Mouse (Mus musculus) cerebellum, adult 2 months (tissue): Measurements from ENCODE around the gene Spint1. TPM values are rescaled to one million over a fixed set of nuclear protein-coding genes. Genes with fewer than 3 reads are reported as not detected.

Source experiments
- DNase-seq, 2 experiments: peaks; one replicate each; pipeline ENCODE4 v3.0.0; 2021
- H3K27ac ChIP-seq: fragments of 200-500 bp; 2 replicates; pipeline ENCODE4 v1.5.1; 2012; ENCODE audit warnings: low read length, control low read depth, inconsistent platforms; ENCODE audit not compliant: insufficient read depth
- H3K27me3 ChIP-seq: fragments of 200-500 bp; 2 replicates; pipeline ENCODE4 v1.6.1; 2012; ENCODE audit warnings: inconsistent platforms, mild to moderate bottlenecking, low read length, moderate library complexity; ENCODE audit not compliant: control insufficient read depth, insufficient read depth
- H3K4me1 ChIP-seq: fragments of 200-500 bp; 2 replicates; pipeline ENCODE4 v1.6.1; 2011; ENCODE audit warnings: low read length; ENCODE audit not compliant: control insufficient read depth, insufficient read depth
- H3K4me3 ChIP-seq: fragments of 200-500 bp; replicated peaks from 2 replicates; pipeline ENCODE3; 2011; ENCODE audit warnings: mild to moderate bottlenecking, low read depth, low read length, control low read depth; ENCODE audit not compliant: insufficient read depth
- CTCF ChIP-seq: fragments of 200-500 bp; IDR thresholded peaks from 2 replicates; pipeline ENCODE4 v1.5.1; 2011; ENCODE audit warnings: low read depth, mild to moderate bottlenecking, control low read depth, low read length, moderate library complexity, borderline replicate concordance; ENCODE audit not compliant: insufficient read depth
- POLR2A ChIP-seq: fragments of 200-500 bp; IDR thresholded peaks from 2 replicates; pipeline ENCODE4 v1.6.1; 2011; ENCODE audit warnings: low read length, control low read depth, borderline replicate concordance; ENCODE audit not compliant: insufficient read depth
- WGBS: fragments of 180-500 bp; shearing (Covaris S2); methylation state at CpG from one replicate; pipeline ENCODE4 v1.1.7; 2018; 5-methylcytosine and 5-hydroxymethylcytosine counted together
- polyA plus RNA-seq: library from polyadenylated mRNA; depleted of rRNA; stranded (reverse); fragments of >200 nt; gene quantifications from 2 replicates; pipeline ENCODE4 v1.2.3, GENCODE M21; 2012

The Spint1 gene
- polyA plus RNA-seq, 1 experiment = 0.61 TPM

DNA sequence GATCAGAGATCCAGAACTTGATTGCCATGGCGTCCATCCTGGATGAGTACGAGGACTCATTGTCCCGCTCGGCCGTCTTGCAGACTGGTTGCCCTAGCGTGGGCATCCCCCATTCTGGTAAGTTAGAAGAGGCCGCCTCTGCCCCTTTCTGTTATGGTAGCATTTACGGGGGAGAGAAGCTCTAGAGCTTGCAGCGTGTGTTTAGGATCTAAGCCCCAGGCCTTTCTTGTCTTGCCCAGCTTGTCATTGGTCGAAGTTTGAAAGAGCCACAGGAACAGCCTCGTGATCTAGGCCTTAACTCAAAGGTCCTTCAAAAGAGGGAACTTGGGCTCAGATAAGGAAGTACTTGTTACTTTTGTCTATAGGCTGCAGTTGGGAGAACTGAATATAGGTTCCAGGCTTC, 51.9 kb downstream of the Spint1 start:
- H3K27me3 ChIP-seq = no peaks in the 10 kb centered on the region
- peak overlapping the region; percentile 12; the same call in 1 of the 2 replicates for H3K27ac ChIP-seq
- under 1% methylated on average over 11 of the region's 11 CpGs for WGBS
- H3K4me3 ChIP-seq = peak overlapping the region; percentile 67
- TF ChIP-seq POLR2A (no peak), CTCF (no peak)
- no peak for DNase-seq
- H3K4me1 ChIP-seq = peaks cover 23% of the 10 kb centered on the region

DNA sequence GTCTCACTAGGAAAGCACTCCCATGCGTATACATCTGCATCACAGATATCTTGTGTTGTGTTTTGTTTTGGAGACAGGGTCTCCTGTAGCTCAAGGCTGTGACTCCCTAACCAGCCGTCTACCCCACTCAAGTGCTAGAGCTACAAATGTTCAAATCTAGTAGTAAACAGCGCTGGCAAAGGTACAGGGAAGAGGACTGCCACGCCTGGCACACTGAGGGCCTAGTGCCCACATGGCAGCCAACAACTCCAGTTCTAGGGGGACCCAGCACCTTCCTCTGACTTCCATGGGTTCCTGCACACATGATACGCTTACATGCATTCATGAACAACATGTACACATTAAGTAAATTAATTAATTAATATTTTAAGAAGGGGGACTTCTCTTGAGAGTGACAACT, 55.1 kb downstream of the Spint1 start:
- WGBS = 74% methylated on average over 5 of the region's 5 CpGs
- TF ChIP-seq CTCF (no peak), POLR2A (no peak)
- no peaks in the 10 kb centered on the region for H3K27me3 ChIP-seq

DNA sequence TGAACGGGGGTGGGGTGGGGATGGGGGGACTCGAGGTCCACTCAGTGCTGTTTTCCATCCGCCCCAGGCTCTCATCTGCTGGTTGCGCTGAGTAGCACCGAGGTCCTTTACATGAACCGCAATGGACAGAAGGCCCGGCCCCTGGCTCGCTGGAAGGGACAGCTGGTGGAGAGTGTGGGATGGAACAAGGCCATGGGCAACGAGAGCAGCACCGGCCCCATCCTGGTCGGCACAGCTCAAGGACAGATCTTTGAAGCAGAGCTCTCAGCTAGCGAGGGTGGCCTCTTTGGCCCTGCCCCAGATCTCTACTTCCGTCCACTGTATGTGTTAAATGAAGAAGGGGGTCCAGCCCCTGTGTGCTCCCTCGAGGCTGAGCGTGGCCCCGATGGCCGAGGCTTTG, 55.7 kb downstream of the Spint1 start:
- Histone ChIP-seq H3K4me1 (peaks cover 33% of the 10 kb centered on the region), H3K27me3 (no peaks in the 10 kb centered on the region), H3K27ac (peak overlapping the region; percentile 69), H3K4me3 (no peak overlapping the region)
- WGBS = 26% methylated on average over 17 of the region's 17 CpGs
- TF ChIP-seq CTCF (no peak), POLR2A (no peak)
- DNase-seq = peak; percentile 81 to 85

More for the DNA sequence above, 55.1 kb downstream of the Spint1 start:
- Histone ChIP-seq H3K4me1 (peaks cover 38% of the 10 kb centered on the region), H3K27ac (no peak overlapping the region), H3K4me3 (no peak overlapping the region)
- peak in 1 of 2 experiments; percentile 25 for DNase-seq

DNA sequence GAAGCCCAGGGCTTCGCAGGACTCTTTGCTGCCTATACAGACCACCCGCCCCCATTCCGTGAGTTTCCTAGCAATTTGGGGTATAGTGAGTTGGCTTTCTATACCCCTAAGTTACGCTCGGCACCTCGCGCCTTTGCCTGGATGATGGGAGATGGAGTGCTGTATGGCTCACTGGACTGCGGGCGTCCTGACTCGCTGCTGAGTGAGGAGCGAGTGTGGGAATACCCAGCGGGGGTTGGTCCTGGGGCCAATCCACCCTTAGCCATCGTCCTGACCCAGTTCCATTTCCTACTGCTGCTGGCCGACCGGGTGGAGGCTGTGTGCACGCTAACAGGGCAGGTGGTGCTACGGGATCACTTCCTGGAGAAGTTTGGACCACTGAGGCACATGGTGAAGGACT, 56.1 kb downstream of the Spint1 start:
- no peak for DNase-seq
- TF ChIP-seq POLR2A = no peak
- no peak for TF ChIP-seq CTCF
- Histone ChIP-seq H3K4me3 (peak overlapping the region; percentile 2), H3K4me1 (peaks cover 32% of the 10 kb centered on the region), H3K27ac (peak overlapping the region; percentile 69), H3K27me3 (no peaks in the 10 kb centered on the region)
- 43% methylated on average over 17 of the region's 17 CpGs for WGBS

DNA sequence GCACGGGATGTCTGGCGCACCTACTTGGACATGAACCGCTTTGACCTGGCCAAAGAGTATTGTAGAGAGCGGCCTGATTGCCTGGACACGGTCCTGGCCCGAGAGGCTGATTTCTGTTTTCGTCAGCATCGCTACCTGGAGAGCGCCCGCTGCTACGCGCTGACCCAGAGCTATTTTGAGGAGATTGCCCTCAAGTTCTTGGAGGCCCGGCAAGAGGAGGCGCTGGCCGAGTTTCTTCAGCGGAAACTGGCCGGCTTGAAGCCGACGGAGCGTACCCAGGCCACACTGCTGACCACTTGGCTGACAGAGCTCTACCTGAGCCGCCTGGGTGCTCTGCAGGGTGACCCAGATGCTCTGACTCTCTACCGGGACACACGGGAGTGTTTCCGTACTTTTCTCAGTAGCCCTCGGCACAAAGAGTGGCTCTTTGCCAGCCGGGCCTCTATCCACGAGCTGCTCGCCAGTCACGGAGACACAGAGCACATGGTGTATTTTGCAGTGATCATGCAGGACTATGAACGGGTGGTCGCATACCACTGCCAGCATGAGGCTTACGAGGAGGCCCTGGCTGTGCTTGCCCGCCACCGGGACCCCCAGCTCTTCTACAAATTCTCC, 56.7 kb downstream of the Spint1 start:
- peak overlapping the region; percentile 69 for H3K27ac ChIP-seq
- TF ChIP-seq CTCF = no peak
- no peak for TF ChIP-seq POLR2A
- H3K4me3 ChIP-seq = peak overlapping the region; percentile 21
- DNase-seq = peak; percentile 80 to 85
- no peaks in the 10 kb centered on the region for H3K27me3 ChIP-seq
- H3K4me1 ChIP-seq = peaks cover 35% of the 10 kb centered on the region
- 12% methylated on average over 34 of the region's 34 CpGs for WGBS

DNA sequence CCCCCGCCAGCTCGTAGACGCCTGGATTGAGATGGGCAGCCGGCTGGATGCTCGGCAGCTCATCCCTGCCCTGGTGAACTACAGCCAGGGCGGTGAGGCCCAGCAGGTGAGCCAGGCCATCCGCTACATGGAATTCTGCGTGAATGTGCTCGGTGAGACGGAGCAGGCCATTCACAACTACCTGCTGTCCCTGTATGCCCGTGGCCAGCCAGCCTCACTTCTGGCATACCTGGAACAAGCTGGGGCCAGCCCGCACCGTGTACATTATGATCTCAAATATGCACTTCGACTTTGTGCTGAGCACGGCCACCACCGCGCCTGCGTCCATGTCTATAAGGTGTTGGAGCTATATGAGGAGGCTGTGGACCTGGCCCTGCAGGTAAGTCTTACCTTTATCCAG, 57.2 kb downstream of the Spint1 start:
- peaks cover 38% of the 10 kb centered on the region for H3K4me1 ChIP-seq
- H3K27ac ChIP-seq = peak overlapping the region; percentile 69
- DNase-seq = peak in 1 of 2 experiments; percentile 58
- TF ChIP-seq CTCF = no peak
- no peaks in the 10 kb centered on the region for H3K27me3 ChIP-seq
- 31% methylated on average over 18 of the region's 18 CpGs for WGBS
- peak overlapping the region; percentile 21 for H3K4me3 ChIP-seq

DNA sequence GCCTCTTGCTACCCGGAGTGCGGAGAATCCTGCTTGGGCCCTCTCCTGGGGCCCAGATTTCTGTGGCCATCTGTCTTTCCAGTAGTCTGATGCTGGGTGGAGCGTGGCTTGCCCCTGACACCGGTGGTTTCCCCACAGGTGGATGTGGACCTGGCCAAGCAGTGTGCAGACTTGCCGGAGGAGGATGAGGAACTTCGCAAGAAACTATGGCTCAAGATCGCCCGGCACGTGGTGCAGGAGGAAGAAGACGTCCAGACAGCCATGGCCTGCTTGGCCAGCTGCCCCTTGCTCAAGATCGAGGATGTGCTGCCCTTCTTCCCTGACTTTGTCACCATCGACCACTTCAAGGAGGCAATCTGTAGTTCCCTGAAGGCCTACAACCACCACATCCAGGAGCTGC, 59.6 kb downstream of the Spint1 start:
- 68% methylated on average over 12 of the region's 12 CpGs for WGBS
- H3K4me3 ChIP-seq = no peak overlapping the region
- DNase-seq = no peak
- H3K4me1 ChIP-seq = peaks cover 46% of the 10 kb centered on the region
- TF ChIP-seq POLR2A = no peak
- TF ChIP-seq CTCF = no peak
- no peaks in the 10 kb centered on the region for H3K27me3 ChIP-seq
- H3K27ac ChIP-seq = no peak overlapping the region

DNA sequence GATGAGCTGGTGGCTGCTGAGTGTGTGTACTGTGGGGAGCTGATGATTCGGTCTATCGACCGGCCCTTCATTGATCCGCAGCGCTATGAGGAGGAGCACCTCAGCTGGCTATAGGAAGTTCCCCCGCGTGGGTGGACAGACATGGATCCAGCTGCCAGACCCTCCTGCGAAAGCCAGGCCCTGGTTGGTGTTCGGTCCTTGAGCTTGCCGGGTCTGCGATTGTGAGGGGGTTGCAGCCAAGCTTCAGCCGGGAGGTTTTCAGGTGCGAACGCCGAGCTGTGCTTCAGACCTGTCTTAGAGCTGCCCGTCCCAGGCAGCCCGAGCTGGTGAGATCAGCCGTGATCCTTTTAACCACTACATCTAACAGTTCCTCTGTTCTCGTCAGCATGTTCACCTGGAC, 60.3 kb downstream of the Spint1 start:
- no peak for DNase-seq
- Histone ChIP-seq H3K27me3 (no peaks in the 10 kb centered on the region), H3K27ac (no peak overlapping the region), H3K4me1 (peaks cover 42% of the 10 kb centered on the region), H3K4me3 (no peak overlapping the region)
- WGBS = 92% methylated on average over 19 of the region's 19 CpGs
- TF ChIP-seq POLR2A (no peak), CTCF (no peak)
